Mouse (Mus musculus) layer of hippocampus, postnatal 36 days (tissue): ENCODE results near the gene Hist1h3d. TPM values are rescaled to one million over a fixed set of nuclear protein-coding genes. Genes with fewer than 3 reads are reported as not detected.
"Not testable (repeated sequence)": the region's sequence is repeated elsewhere in the genome, so short reads cannot be mapped to it uniquely, and the experiment has no call there.

Source experiments
- DNase-seq, 2 experiments: peaks; one replicate each; pipeline ENCODE4 v3.0.0; 2022
- total RNA-seq, 2 experiments: library from RNA; stranded (reverse); gene quantifications; 2 replicates each; pipeline ENCODE4 v1.2.3; 2021

Gene Hist1h3d
- total RNA-seq, 2 experiments from 2014 or later = 12.8 to 15.5 TPM

DNA sequence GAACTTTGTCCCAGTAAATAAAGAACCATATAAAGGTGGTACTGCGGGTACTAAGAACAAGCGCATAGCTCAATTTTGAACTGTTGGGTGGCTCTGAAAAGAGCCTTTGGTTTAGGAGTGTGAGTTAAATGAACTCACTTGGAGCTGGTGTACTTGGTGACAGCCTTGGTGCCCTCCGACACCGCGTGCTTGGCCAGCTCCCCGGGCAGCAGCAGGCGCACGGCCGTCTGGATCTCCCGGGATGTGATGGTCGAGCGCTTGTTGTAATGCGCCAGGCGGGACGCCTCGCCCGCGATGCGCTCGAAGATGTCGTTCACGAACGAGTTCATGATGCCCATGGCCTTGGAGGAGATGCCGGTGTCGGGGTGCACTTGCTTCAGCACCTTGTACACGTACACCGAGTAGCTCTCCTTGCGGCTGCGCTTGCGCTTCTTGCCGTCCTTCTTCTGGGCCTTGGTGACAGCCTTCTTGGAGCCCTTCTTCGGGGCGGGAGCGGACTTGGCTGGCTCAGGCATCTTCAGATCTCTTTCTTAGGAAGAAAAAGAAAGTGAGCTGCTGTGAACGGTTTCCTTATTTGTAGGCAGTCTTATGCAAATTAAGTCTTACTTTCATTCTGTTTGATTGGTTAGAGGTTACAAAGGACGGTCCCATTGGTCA is 10.0 kb downstream of the Hist1h3d start:
- DNase-seq = peak; percentile 71 to 75

DNA sequence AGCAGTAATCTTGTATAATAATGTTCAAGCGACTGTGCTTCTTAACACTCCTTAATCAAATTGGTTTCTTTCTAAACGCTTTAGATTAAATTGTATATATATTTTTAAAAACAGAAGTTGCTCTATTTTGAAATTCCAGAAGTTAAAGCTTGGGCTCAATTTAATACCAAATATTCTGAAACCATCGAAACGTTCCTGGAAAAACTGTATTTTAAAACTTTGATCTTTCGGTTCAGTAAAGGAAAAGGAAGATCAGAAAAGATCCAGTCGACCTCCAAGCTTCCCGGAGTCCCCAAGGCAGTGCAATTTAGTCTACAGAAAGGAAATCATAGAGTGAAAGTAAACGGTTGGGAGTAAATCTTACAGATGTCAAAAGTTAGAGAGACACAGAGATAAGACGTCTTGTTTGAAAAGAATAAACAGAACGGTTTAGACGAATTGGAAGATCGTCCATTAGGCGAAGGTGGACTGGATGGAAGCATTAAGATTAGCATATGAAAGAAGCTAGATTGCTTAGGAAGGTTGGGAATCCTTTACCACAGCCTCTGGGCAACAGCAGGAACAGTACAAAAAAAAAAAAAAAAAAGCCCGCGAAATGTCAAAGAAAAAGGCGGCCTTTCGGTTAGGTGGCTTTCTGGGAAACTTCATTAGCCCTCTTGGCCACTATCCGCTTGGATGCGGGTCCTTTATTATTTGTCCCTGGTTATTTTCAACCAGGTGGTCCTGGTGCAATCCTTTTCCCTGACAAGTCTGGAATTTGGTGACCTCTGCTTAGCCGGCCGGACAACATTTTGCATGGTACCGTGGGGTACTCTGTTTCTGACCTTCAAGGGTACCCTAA is 10.8 kb downstream of the Hist1h3d start:
- DNase-seq = no peak

DNA sequence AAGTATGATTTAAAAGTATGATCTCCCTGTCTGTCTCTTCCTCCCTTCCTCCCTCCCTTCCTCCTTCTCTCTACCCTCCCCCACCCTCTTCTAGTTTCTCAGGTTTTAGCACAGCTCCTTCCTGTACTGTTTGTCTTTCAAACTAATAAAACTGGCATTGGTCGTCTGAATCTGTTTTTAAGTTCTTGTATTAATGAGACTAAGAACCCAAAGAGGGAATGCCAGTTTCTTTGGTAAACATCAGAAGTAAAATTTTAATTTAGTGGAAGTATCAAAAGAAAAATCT is 11.3 kb downstream of the Hist1h3d start:
- no peak for DNase-seq

- no peak for DNase-seq
Observed at GRCm38 (mm10) chr13:23591206-23591605, 15.6 kb downstream of the Hist1h3d start.

DNA sequence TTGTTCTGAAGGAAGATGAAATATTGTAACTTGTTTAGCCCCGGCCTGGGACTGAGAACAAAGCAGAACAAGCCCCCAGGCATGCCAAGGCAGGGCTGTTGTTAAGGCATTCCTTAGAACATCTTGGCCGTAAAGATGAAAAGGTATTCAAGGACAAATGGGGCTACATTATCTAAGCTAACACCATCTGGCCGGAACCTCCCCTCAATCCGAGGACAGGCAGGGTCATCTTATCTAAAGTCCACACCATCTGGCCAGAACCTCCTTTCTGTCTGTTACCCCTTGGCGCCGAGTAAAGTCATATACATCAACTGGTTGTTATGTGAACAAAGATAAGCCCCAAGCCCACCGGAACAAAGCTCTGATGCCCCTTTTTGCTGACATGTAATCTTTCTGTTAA is 16.3 kb downstream of the Hist1h3d start:
- not testable (repeated sequence) for DNase-seq

- no peak for DNase-seq
Observed at GRCm38 (mm10) chr13:23592614-23593013, 17.1 kb downstream of the Hist1h3d start.

DNA sequence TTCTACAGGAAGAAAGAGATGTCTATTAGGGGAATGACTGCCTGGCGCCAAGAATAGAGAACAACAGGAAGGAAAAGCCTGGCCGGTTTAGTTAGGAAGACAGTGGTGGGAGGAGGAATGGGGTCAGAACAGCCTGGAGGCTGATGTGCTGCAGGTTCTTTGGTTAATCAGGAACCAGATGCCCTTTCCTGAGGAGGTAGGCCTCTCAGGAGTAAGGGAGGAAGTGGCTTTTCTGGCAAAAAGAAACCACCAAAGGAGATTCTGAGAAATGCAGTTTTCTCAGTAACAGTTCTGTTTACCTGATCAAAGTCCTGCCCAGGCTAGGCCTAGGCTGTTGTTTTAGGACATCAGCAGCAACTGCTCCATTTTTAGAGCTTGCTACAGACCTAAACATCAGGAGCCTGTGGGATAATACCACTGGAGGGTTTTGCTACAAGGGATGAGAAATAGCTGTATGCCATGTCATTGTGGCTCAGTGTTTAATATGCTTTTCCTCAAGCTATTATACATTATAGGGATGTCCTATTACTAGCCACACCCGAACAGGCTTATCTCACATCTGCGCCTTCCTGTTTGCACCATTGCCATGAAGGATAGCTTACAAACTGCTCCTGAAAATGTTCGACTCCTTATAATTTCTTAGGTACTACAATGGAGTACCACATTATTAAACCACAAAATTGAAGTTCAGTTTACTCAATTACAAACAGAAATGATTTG is 17.6 kb downstream of the Hist1h3d start:
- no peak for DNase-seq

GRCm38 (mm10) chr13:23595185-23595584 is 19.6 kb downstream of the Hist1h3d start:
- no peak for DNase-seq

DNA sequence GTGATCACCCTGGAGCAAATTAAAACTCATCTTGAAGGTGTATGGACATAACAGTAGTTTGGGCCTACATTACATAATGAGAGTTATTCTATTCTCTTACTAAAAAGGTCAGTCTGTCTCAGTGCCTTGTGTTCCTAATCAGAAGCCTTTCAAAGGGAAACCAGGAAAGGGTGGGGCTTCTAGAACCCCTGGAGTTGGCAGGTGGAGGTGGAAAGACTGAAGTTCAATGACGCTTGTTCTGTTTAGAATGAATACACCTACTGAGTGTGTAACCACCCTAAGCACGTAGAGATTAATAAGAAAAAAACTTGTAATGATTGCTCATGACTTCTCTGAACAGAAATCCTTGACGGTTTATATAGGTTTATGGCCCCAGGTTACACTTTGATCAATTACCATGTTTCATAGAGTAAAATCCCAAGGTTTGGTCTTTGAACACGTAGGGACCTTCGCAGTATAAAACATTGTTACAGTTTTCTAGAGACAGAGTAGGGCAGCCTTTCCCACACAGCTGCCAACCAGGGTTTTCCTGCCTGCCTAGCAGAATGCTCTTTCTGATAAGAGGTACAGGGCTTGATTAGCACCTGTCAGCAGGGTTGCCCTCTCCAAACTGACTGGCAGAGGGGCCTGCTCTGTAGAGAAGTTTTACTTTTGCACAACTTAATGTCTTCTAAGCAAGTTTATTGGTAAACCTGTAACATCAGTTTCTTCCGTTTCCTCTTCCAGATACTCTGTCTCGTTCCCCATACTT is 20.2 kb downstream of the Hist1h3d start:
- no peak for DNase-seq

GRCm38 (mm10) chr13:23597957-23598356 is 22.4 kb downstream of the Hist1h3d start:
- DNase-seq = peak; percentile 56

- no peak for DNase-seq
Observed at GRCm38 (mm10) chr13:23603182-23603699, 27.7 kb downstream of the Hist1h3d start.

DNA sequence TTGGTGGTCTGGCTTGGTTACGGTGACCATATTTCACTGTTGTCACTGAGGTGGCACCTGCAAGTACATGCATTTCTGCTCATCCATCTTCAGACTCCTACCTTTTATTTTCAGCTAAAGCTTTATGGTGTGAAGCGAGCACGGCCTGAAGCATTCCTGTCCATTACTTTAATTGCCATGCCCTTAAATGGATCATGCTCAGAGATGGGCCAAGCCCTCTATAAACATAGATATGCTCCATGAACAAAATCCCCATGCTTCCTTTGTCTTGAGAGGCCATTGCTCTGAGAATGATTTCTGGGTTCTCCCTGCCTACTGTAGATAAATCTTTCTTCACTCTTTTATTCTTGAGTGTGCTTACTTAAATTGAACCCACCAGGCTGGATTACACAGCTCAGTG is 28.9 kb downstream of the Hist1h3d start:
- no peak for DNase-seq

GRCm38 (mm10) chr13:23605052-23605451 is 29.5 kb downstream of the Hist1h3d start:
- no peak for DNase-seq

DNA sequence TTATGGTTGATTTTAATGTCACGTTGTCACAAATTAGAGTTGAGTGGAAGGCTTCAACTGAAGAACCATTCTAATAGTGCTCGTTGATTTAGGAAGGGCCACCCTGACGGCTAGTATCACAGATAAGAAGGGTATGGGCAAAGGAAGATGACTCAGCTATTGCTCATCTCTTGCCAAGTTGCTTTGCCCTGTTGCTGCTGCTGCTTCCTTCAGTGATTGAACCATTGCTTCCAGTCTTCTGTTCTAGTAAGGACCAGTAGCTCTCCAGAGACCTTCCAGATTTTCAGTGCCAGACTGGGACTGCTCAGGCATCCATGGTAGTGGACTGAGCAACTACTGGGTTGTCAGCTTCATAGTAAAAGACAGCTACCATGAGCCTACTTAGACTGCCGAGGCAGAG is 33.6 kb downstream of the Hist1h3d start:
- DNase-seq = no peak

GRCm38 (mm10) chr13:23609844-23610243 is 34.3 kb downstream of the Hist1h3d start:
- no peak for DNase-seq

DNA sequence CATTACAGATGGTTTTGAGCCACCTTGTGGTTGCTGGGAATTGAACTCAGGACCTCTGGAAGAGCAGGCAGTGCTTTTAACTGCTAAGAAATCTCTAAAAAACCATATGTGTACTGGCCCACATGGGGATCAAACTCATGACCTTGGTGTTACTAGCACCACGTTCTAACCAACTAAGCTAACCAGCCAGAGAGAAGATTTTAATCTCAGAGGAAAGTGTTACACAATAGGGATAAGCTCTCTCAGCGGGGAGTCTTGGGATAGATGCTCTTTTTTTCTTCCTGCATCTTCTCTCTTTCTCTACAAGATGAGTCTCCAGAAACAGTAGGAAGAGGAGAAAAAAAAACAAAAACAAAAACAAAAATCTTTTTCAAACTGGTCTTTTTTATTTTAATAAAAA is 34.8 kb downstream of the Hist1h3d start:
- DNase-seq = no peak

DNA sequence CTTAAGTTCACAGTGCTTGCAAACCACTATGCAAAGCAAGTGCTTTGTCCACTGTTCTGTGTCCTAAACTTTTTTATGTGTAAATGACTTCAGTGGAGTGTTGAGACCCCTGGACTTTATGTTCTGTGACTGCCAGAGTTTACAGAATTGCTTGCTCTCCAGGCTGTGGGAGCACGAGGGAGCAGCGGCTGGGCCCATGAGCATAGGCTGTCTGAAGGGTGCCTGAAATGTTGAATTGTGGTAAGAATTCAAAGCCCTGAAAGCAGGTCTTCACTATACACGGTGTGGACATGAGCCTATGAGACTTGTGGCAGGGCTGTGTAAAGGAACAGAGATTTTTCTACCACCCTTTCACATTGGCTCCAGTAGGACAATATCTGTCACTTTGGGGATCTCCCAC is 36.1 kb downstream of the Hist1h3d start:
- no peak for DNase-seq

DNA sequence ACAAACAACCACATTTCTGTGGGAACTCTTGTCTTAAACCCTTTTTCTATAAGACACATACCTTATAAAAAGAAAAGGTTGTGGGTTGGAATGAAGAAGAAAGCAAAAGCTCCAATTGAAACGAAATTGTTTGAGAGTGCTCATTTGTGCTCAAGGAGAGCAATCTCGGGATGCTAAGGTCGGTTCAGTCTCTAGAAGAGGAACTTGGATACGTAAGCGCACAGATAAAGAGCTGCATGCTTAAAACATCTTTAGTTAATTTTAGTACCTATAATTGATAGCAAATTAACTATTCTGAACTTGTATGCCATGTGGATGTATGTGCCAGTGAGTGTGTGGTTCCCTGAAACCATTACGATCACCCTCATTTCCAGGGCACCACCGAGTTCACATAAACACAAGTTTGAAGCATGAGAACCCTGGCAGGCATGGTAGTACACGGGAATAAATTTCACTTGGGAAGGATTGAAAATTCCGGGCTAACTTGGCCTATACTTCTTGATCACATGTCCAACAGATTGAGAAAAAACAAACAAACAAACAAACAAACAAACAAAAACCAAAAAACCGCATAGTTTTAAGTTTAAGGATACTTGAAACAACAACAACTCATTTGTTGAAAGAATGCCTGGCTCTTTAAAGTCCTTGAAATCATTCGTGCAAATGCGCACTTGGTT is 44.6 kb downstream of the Hist1h3d start:
- DNase-seq = no peak

- DNase-seq = peak; percentile 67 to 71
Observed at GRCm38 (mm10) chr13:23620733-23621531, 45.4 kb downstream of the Hist1h3d start, which contains the start of gene Hist1h2be. Gene Hist1h2be, minus strand, starts transcription at chr13:23621124.

GRCm38 (mm10) chr13:23621532-23622174 is 46.1 kb downstream of the Hist1h3d start:
- peak; percentile 55 to 66 for DNase-seq
